ENCODE assay signal across 22 mouse cellular contexts in the genomic region with DNA sequence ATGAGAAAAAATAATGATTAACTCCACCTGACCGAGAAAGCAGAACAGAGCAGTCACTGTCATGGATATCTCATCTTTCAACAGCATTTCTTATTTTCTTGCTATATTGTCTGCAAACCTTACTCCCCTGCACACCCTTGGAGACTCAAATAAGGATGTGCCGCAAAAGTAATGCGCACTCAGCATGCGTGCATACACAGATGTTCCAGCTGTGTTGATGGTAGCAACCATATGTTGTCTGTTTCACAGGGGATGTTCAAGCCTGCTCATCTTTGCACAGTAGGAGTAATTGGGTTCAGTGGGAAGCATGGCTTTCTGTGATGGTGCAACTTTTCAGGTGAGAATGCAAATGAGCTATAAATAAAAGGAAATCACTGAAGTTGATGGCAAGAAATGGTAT.
A peak's percentile ranks its signal among the peaks of the same experiment; 100 is the strongest.
DNase-seq lines count a peak whose midpoint lies in the region; ATAC-seq lines count a peak whose summit lies in the region.
"Had no signal": no experiment of that assay in that cellular context is flagged by ENCODE, and none has a peak within 500 bp of the region (broad histone marks: within the 10 kb centered on the region; RNA-seq: fewer than 3 reads in every experiment).

No protein-coding gene starts in this region.

- no peak overlapping the region for H3K4me2 ChIP-seq in forebrain, embryonic 12.5 days
- H3K4me2 ChIP-seq in forebrain, embryonic 13.5 days: no peak overlapping the region
- H3K4me2 ChIP-seq in hindbrain, embryonic 16.5 days (ENCODE audit: low read length): no peak overlapping the region
- H3K4me2 ChIP-seq in midbrain, embryonic 16.5 days (ENCODE audit: low read length): no peak overlapping the region
- no peak overlapping the region for H3K4me2 ChIP-seq in neural tube, embryonic 15.5 days
- H3K4me2 ChIP-seq: forebrain, embryonic 15.5 days; heart, embryonic 12.5 days; heart, embryonic 15.5 days had no signal

- no peaks in the 10 kb centered on the region for H3K27me3 ChIP-seq in forebrain, embryonic 12.5 days
- no peaks in the 10 kb centered on the region for H3K27me3 ChIP-seq in forebrain, embryonic 13.5 days
- H3K27me3 ChIP-seq in hindbrain, embryonic 16.5 days (replicated peaks; ENCODE audit: control insufficient read depth, insufficient read depth, low read length): no peaks in the 10 kb centered on the region
- H3K27me3 ChIP-seq in hindbrain, embryonic 10.5 days (ENCODE audit: insufficient read depth, poor library complexity, severe bottlenecking): no peaks in the 10 kb centered on the region
- no peaks in the 10 kb centered on the region for H3K27me3 ChIP-seq in midbrain, embryonic 16.5 days (ENCODE audit: control insufficient read depth, insufficient read depth, low read depth, low read length)
- H3K27me3 ChIP-seq in midbrain, embryonic 10.5 days (ENCODE audit: low read depth, poor library complexity, severe bottlenecking): no peaks in the 10 kb centered on the region
- H3K27me3 ChIP-seq in neural tube, embryonic 15.5 days (replicated peaks): no peaks in the 10 kb centered on the region
- H3K27me3 ChIP-seq: forebrain, embryonic 15.5 days; heart, embryonic 12.5 days; heart, embryonic 15.5 days had no signal

- 93% methylated on average over 4 of the region's 4 CpGs for WGBS in forebrain, embryonic 12.5 days
- WGBS in forebrain, embryonic 13.5 days: 85% methylated on average over 4 of the region's 4 CpGs
- 70% methylated on average over 4 of the region's 4 CpGs for WGBS in hindbrain, embryonic 16.5 days
- 89% methylated on average over 4 of the region's 4 CpGs for WGBS in hindbrain, embryonic 10.5 days
- WGBS in midbrain, embryonic 16.5 days: 78% methylated on average over 4 of the region's 4 CpGs
- 93% methylated on average over 4 of the region's 4 CpGs for WGBS in midbrain, embryonic 10.5 days
- 72% methylated on average over 4 of the region's 4 CpGs for WGBS in neural tube, embryonic 15.5 days

- H3K4me3 ChIP-seq in forebrain, embryonic 12.5 days (replicated peaks): no peak overlapping the region
- H3K4me3 ChIP-seq in forebrain, embryonic 13.5 days: no peak overlapping the region
- H3K4me3 ChIP-seq in hindbrain, embryonic 16.5 days (ENCODE audit: low read length): no peak overlapping the region
- H3K4me3 ChIP-seq in hindbrain, embryonic 10.5 days: no peak overlapping the region
- no peak overlapping the region for H3K4me3 ChIP-seq in midbrain, embryonic 16.5 days (ENCODE audit: low read depth, low read length)
- no peak overlapping the region for H3K4me3 ChIP-seq in midbrain, embryonic 10.5 days
- no peak overlapping the region for H3K4me3 ChIP-seq in neural tube, embryonic 15.5 days (replicated peaks)
- H3K4me3 ChIP-seq: forebrain, embryonic 10.5 days; forebrain, embryonic 15.5 days; heart, embryonic 12.5 days; heart, embryonic 15.5 days had no signal

- DNase-seq in hindbrain, embryonic 10.5 days (ENCODE audit: low spot score): no peak
- no peak for DNase-seq in midbrain, embryonic 10.5 days (ENCODE audit: low spot score)
- DNase-seq in ovary, postnatal 14 days (ENCODE audit: low spot score): no peak
- DNase-seq: adrenal gland, adult 8-10 months; adrenal gland, postnatal 25 days; cerebellum, adult 18-20 months; cerebellum, adult 9-10 months; cerebellum, postnatal 14 days; gastrocnemius, postnatal 25 days; heart, adult 18-20 months; heart, postnatal 10 days; heart, postnatal 36 days had no signal

- 0 out of 2 replicates have a peak, but pooled peaks have one; percentile 14 for ATAC-seq in forebrain, embryonic 12.5 days (ENCODE audit: low FRiP score)
- no peak for ATAC-seq in forebrain, embryonic 13.5 days
- peak; percentile 63; the same call in 1 of the 2 replicates for ATAC-seq in hindbrain, embryonic 16.5 days
- peak; percentile 36; the same call in 1 of the 2 replicates for ATAC-seq in midbrain, embryonic 16.5 days
- peak; percentile 80 for ATAC-seq in neural tube, embryonic 15.5 days (ENCODE audit: low FRiP score)
- ATAC-seq: activated CD4-positive, CD25-positive, alpha-beta regulatory T cell, adult 4 months; forebrain, embryonic 15.5 days had no signal

- no peaks in the 10 kb centered on the region for H3K9me3 ChIP-seq in forebrain, embryonic 12.5 days
- no peaks in the 10 kb centered on the region for H3K9me3 ChIP-seq in forebrain, embryonic 13.5 days (replicated peaks)
- H3K9me3 ChIP-seq in hindbrain, embryonic 16.5 days (ENCODE audit: control insufficient read depth, low read length): no peaks in the 10 kb centered on the region
- no peaks in the 10 kb centered on the region for H3K9me3 ChIP-seq in hindbrain, embryonic 10.5 days
- H3K9me3 ChIP-seq in midbrain, embryonic 16.5 days (replicated peaks; ENCODE audit: control insufficient read depth, low read length, poor library complexity, severe bottlenecking): no peaks in the 10 kb centered on the region
- no peaks in the 10 kb centered on the region for H3K9me3 ChIP-seq in midbrain, embryonic 10.5 days (replicated peaks)
- no peaks in the 10 kb centered on the region for H3K9me3 ChIP-seq in neural tube, embryonic 15.5 days (replicated peaks)
- H3K9me3 ChIP-seq: forebrain, embryonic 10.5 days; forebrain, embryonic 15.5 days; heart, embryonic 12.5 days; heart, embryonic 15.5 days had no signal

- no peaks in the 10 kb centered on the region for H3K36me3 ChIP-seq in forebrain, embryonic 12.5 days (replicated peaks)
- no peaks in the 10 kb centered on the region for H3K36me3 ChIP-seq in forebrain, embryonic 13.5 days (ENCODE audit: poor library complexity, severe bottlenecking)
- no peaks in the 10 kb centered on the region for H3K36me3 ChIP-seq in hindbrain, embryonic 16.5 days (ENCODE audit: control insufficient read depth, insufficient read depth, low read length)
- no peaks in the 10 kb centered on the region for H3K36me3 ChIP-seq in hindbrain, embryonic 10.5 days
- H3K36me3 ChIP-seq in midbrain, embryonic 16.5 days (ENCODE audit: control insufficient read depth, insufficient read depth, low read length): no peaks in the 10 kb centered on the region
- no peaks in the 10 kb centered on the region for H3K36me3 ChIP-seq in midbrain, embryonic 10.5 days
- H3K36me3 ChIP-seq in neural tube, embryonic 15.5 days: no peaks in the 10 kb centered on the region
- H3K36me3 ChIP-seq: forebrain, embryonic 10.5 days; forebrain, embryonic 15.5 days; heart, embryonic 12.5 days; heart, embryonic 15.5 days had no signal

- no peak overlapping the region for H3K27ac ChIP-seq in forebrain, embryonic 12.5 days
- no peak overlapping the region for H3K27ac ChIP-seq in forebrain, embryonic 13.5 days
- no peak overlapping the region for H3K27ac ChIP-seq in hindbrain, embryonic 16.5 days (ENCODE audit: low read depth, low read length)
- H3K27ac ChIP-seq in hindbrain, embryonic 10.5 days: no peak overlapping the region
- no peak overlapping the region for H3K27ac ChIP-seq in midbrain, embryonic 16.5 days (ENCODE audit: low read length)
- H3K27ac ChIP-seq in midbrain, embryonic 10.5 days (replicated peaks): no peak overlapping the region
- no peak overlapping the region for H3K27ac ChIP-seq in neural tube, embryonic 15.5 days (replicated peaks)
- H3K27ac ChIP-seq: forebrain, embryonic 10.5 days; forebrain, embryonic 15.5 days; heart, embryonic 15.5 days had no signal

- no peak overlapping the region for H3K9ac ChIP-seq in forebrain, embryonic 12.5 days
- no peak overlapping the region for H3K9ac ChIP-seq in forebrain, embryonic 13.5 days
- no peak overlapping the region for H3K9ac ChIP-seq in hindbrain, embryonic 16.5 days (ENCODE audit: low read depth, low read length)
- no peak overlapping the region for H3K9ac ChIP-seq in midbrain, embryonic 16.5 days (ENCODE audit: low read depth, low read length)
- H3K9ac ChIP-seq in neural tube, embryonic 15.5 days (replicated peaks): no peak overlapping the region
- H3K9ac ChIP-seq: forebrain, embryonic 15.5 days; heart, embryonic 12.5 days; heart, embryonic 15.5 days had no signal

- no peaks in the 10 kb centered on the region for H3K4me1 ChIP-seq in forebrain, embryonic 12.5 days
- no peaks in the 10 kb centered on the region for H3K4me1 ChIP-seq in forebrain, embryonic 13.5 days
- H3K4me1 ChIP-seq in hindbrain, embryonic 16.5 days (ENCODE audit: control insufficient read depth, insufficient read depth, low read depth, low read length): no peaks in the 10 kb centered on the region
- no peaks in the 10 kb centered on the region for H3K4me1 ChIP-seq in hindbrain, embryonic 10.5 days (replicated peaks)
- no peaks in the 10 kb centered on the region for H3K4me1 ChIP-seq in midbrain, embryonic 16.5 days (ENCODE audit: control insufficient read depth, insufficient read depth, low read length)
- H3K4me1 ChIP-seq in midbrain, embryonic 10.5 days: no peaks in the 10 kb centered on the region
- no peaks in the 10 kb centered on the region for H3K4me1 ChIP-seq in neural tube, embryonic 15.5 days
- H3K4me1 ChIP-seq: forebrain, embryonic 10.5 days; forebrain, embryonic 15.5 days; heart, embryonic 12.5 days; heart, embryonic 15.5 days had no signal
